Mouse (Mus musculus) kidney, postnatal 0 days (tissue): ENCODE results near the gene Pcnp. TPM values are rescaled to one million over a fixed set of nuclear protein-coding genes. Genes with fewer than 3 reads are reported as not detected.
"Not testable (repeated sequence)": the region's sequence is repeated elsewhere in the genome, so short reads cannot be mapped to it uniquely, and the experiment has no call there.

Experiments
- ATAC-seq: fragments of 200-750 bp; cut with Nextera tagmentation; replicated peaks from 2 replicates; pipeline ENCODE4 v1.8.0; 2017; ENCODE audit warnings: low read depth, moderate number of reproducible peaks, moderate TSS enrichment, moderate library complexity; ENCODE audit not compliant: low FRiP score
- DNase-seq: peaks from one replicate; pipeline ENCODE4 v3.0.0-alpha.2; 2016; ENCODE audit warnings: low spot score
- H3K27ac ChIP-seq: fragments of 300-500 bp; sonication (generic); 2 replicates; pipeline ENCODE4 v1.5.1; 2014; ENCODE audit warnings: mild to moderate bottlenecking
- H3K27me3 ChIP-seq: fragments of 300-500 bp; sonication (generic); 2 replicates; pipeline ENCODE4 v1.6.1; 2014; ENCODE audit warnings: low read length, mixed read lengths; ENCODE audit not compliant: insufficient read depth
- H3K36me3 ChIP-seq: fragments of 300-500 bp; sonication (generic); 2 replicates; pipeline ENCODE4 v1.6.1; 2014; ENCODE audit warnings: low read length, mixed read lengths; ENCODE audit not compliant: insufficient read depth
- H3K4me1 ChIP-seq: fragments of 300-500 bp; sonication (generic); replicated peaks from 2 replicates; pipeline ENCODE4 v1.6.1; 2014; ENCODE audit warnings: antibody characterized with exemption, low read length, mixed read lengths; ENCODE audit not compliant: insufficient read depth
- H3K4me2 ChIP-seq: fragments of 300-500 bp; sonication (generic); 2 replicates; pipeline ENCODE4 v1.6.1; 2014; ENCODE audit warnings: mild to moderate bottlenecking, low read length, moderate library complexity, mixed read lengths
- H3K4me3 ChIP-seq: fragments of 300-500 bp; sonication (generic); replicated peaks from 2 replicates; pipeline ENCODE4 v1.5.1; 2014; ENCODE audit warnings: low read depth, low read length
- H3K9ac ChIP-seq: fragments of 300-500 bp; sonication (generic); 2 replicates; pipeline ENCODE4 v1.6.1; 2014; ENCODE audit warnings: low read depth, low read length
- H3K9me3 ChIP-seq: fragments of 300-500 bp; sonication (generic); replicated peaks from 2 replicates; pipeline ENCODE4 v1.6.1; 2016; ENCODE audit warnings: low read length, inconsistent platforms, mixed read lengths
- CTCF ChIP-seq: IDR thresholded peaks from 2 replicates; pipeline ENCODE4 v1.5.1; 2016; ENCODE audit warnings: antibody characterized with exemption, low read depth, mild to moderate bottlenecking, moderate library complexity
- WGBS: fragments of 180-500 bp; shearing (Covaris S2); extraction: QIAGEN DNeasy Blood & Tissue Kit; methylation state at CpG from one replicate; pipeline ENCODE4 v1.1.7; 2014; 5-methylcytosine and 5-hydroxymethylcytosine counted together
- polyA plus RNA-seq: library from polyadenylated mRNA; unstranded; fragments of >200 nt; fragmentation: Nextera tagmentation; extraction: Ambion mirVana; gene quantifications from 2 replicates; pipeline ENCODE4 v1.2.1, GENCODE M21; 2015

Gene Pcnp
- polyA plus RNA-seq, 1 experiment from 2014 or later, result 201 TPM

DNA sequence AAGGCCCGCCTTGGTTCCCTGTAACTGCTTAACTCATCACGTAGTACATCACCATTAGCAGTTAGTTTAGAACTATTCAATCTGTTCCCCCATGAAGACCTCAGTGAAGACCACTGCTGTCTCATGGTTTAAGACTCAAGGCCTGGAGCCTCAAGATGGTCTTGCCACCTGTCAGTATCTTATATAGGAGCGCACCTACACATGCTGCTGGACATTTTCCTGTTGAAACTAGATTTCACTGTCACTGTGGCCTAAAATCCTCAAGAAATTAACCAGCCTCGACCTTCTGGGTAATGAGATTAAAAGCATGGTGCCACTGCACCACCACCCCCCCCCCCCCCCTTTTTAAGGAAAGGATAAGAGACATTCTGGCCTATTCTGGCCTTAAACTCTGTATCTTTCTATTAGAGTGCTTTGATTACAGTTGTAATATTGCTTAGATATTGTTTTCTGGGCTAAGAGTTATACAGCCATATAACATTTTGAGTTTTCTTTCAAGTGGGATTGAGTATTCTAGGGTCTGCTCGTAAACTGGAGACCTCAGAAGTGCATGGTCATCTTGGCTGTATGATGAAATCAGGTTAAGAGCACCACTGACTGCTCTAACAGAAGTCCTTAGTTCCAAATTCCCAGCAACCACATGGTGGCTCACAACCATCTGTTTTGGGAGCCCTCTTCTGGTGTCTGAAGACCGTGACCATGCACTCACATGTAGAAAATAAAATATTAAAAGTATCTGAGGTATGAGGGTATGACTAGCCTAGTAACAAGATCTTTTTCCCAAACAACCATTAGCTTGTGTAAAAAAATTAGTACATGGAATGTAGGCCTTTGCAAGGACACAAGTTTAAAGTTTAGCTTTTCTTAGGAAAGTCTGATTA, 57.6 kb downstream of the Pcnp start:
- ATAC-seq (no peak), DNase-seq (no peak)
- no peak overlapping the region for H3K4me2 ChIP-seq
- 0 out of 2 replicates have a peak, but pooled peaks cover 2% of the 10 kb centered on the region for H3K4me1 ChIP-seq
- H3K9me3 ChIP-seq, result no peaks in the 10 kb centered on the region
- H3K4me3 ChIP-seq, result no peak overlapping the region
- 0 out of 2 replicates have a peak, but pooled peaks have one; percentile 24 for TF ChIP-seq CTCF
- H3K9ac ChIP-seq, result no peak overlapping the region
- H3K27me3 ChIP-seq, result no peaks in the 10 kb centered on the region
- H3K36me3 ChIP-seq, result peaks cover 21% of the 10 kb centered on the region
- no peak overlapping the region for H3K27ac ChIP-seq
- WGBS, result 77% methylated on average over 6 of the region's 6 CpGs

DNA sequence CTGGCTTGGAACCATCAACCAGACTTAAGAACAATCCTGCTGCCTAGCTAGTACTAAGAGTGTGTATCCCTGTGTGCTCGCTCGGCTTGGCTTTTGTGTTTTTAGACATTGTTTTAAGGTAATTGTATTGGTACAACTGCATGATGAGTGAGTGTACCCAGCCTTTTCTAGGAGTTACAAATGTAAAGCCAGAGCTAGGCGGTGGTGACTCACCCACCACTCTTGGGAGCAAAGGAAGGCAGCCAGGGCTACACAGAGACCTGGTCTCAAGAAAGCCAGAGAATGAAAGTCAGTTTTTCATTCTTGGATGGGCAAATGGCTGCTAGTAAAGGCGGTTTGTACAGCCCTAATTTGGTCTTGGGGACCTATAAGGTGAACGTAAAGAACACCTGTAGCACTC, 59.1 kb downstream of the Pcnp start:
- DNase-seq (no peak), ATAC-seq (no peak)
- no peak for TF ChIP-seq CTCF
- H3K36me3 ChIP-seq, result peaks cover 21% of the 10 kb centered on the region
- H3K9me3 ChIP-seq, result no peaks in the 10 kb centered on the region
- no peak overlapping the region for H3K27ac ChIP-seq
- no peak overlapping the region for H3K4me3 ChIP-seq
- 0 out of 2 replicates have a peak, but pooled peaks cover 2% of the 10 kb centered on the region for H3K4me1 ChIP-seq
- H3K4me2 ChIP-seq, result no peak overlapping the region
- H3K27me3 ChIP-seq, result no peaks in the 10 kb centered on the region
- WGBS, result 93% methylated on average over 5 of the region's 5 CpGs
- H3K9ac ChIP-seq, result no peak overlapping the region

DNA sequence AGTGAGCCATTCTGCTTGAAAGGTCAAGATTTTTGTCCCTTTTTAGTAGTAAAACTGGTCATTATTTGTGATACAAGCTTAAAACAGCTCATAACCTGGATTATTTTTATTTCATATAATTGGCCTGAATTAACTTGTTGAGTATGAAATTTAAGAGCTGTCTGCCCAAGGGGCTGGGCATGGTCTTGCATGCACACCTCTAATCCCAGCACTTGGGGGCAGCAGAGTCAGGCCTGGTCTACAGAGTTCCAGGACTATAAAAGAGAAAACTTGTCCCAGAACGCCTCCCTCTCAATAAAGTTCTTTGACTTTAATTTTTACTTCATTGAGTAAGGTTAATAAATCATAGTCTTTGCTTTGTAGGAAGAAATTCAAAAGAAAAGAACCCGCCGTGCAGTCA, 60.4 kb downstream of the Pcnp start:
- 60% methylated on average over 3 of the region's 3 CpGs for WGBS
- peaks cover 21% of the 10 kb centered on the region for H3K36me3 ChIP-seq
- DNase-seq (peak; percentile 74), ATAC-seq (no peak)
- TF ChIP-seq CTCF, result peak; percentile 69
- no peak overlapping the region for H3K27ac ChIP-seq
- no peak overlapping the region for H3K9ac ChIP-seq
- H3K9me3 ChIP-seq, result no peaks in the 10 kb centered on the region
- 0 out of 2 replicates have a peak, but pooled peaks cover 2% of the 10 kb centered on the region for H3K4me1 ChIP-seq
- no peaks in the 10 kb centered on the region for H3K27me3 ChIP-seq
- H3K4me3 ChIP-seq, result no peak overlapping the region
- no peak overlapping the region for H3K4me2 ChIP-seq

DNA sequence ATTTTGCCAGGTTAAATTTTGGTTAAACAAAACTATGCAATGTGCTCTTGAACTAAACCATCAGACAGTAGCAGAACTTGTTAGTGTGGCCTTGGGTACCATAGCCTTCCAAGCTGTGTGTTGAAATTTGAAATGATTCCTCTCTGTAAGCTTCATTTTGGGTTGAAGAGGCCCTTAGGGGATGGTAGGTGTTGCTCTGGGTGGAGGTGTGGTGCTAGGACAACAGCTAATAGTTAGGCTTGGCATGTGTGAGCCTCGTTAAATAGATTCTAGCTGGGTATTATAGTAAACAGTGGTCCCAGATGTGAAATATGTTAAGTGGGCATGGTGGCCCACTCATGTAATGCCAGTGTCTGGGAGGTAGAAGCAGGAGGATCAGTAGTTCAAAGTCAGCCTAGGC, 62.3 kb downstream of the Pcnp start:
- no peak overlapping the region for H3K27ac ChIP-seq

DNA sequence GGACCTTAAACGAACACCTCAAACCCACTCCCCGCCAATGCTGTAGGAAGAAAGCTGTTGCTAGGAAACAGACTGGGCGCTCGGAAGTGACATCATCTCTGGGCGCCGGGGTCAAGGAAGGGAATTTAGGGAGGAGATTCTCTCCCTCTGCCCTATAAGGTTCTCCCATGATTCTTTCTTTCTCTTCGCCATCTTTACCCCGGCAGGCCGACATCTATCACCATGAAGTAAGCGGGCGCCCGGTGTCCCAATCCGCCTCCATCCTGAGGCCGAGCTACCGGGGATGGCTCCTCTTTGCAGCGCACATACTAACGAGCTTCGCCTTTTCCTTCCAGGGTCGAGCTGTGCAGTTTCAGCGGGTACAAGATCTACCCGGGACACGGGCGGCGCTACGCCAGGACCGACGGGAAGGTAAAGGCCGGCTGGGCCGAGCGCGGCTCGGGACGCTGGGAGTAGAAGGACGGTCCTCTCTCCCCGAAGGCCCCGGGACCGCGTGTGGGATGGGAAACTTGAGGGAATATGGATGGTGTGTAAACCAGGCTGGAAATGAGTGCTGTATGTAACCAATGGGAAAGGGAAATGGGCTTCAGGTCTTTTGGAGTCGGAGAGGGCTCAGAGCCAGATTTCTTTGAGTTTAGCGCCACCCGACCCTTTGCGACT, 63.2 kb downstream of the Pcnp start, which contains the start of gene Rpl24:
Rpl24 (plus strand) TSS at position 64 of the 660 bp plus-strand sequence.
- Histone ChIP-seq H3K27ac (peak within 1 kb of the TSS; percentile 92), H3K4me3 (peak within 1 kb of the TSS; percentile 91), H3K4me1 (no peaks in the 10 kb centered on the region), H3K27me3 (no peaks in the 10 kb centered on the region), H3K4me2 (peak within 1 kb of the TSS; percentile 83), H3K9ac (peak within 1 kb of the TSS; percentile 95), H3K9me3 (no peaks in the 10 kb centered on the region), H3K36me3 (peaks cover 16% of the 10 kb centered on the region)
- ATAC-seq (peak; percentile 93), DNase-seq (peak; percentile 96)
- WGBS, result under 1% methylated on average over 42 of the region's 42 CpGs
- no peak for TF ChIP-seq CTCF

More for the DNA sequence above, 62.3 kb downstream of the Pcnp start:
- H3K9me3 ChIP-seq, result no peaks in the 10 kb centered on the region
- H3K27me3 ChIP-seq, result no peaks in the 10 kb centered on the region
- DNase-seq (no peak), ATAC-seq (no peak)
- peak overlapping the region; percentile 95 for H3K9ac ChIP-seq
- H3K4me2 ChIP-seq, result peak overlapping the region; percentile 83
- TF ChIP-seq CTCF, result no peak
- WGBS, result 8% methylated on average over 1 of the region's 1 CpGs
- H3K4me1 ChIP-seq, result no peaks in the 10 kb centered on the region
- H3K36me3 ChIP-seq, result peaks cover 21% of the 10 kb centered on the region
- H3K4me3 ChIP-seq, result peak overlapping the region; percentile 91

DNA sequence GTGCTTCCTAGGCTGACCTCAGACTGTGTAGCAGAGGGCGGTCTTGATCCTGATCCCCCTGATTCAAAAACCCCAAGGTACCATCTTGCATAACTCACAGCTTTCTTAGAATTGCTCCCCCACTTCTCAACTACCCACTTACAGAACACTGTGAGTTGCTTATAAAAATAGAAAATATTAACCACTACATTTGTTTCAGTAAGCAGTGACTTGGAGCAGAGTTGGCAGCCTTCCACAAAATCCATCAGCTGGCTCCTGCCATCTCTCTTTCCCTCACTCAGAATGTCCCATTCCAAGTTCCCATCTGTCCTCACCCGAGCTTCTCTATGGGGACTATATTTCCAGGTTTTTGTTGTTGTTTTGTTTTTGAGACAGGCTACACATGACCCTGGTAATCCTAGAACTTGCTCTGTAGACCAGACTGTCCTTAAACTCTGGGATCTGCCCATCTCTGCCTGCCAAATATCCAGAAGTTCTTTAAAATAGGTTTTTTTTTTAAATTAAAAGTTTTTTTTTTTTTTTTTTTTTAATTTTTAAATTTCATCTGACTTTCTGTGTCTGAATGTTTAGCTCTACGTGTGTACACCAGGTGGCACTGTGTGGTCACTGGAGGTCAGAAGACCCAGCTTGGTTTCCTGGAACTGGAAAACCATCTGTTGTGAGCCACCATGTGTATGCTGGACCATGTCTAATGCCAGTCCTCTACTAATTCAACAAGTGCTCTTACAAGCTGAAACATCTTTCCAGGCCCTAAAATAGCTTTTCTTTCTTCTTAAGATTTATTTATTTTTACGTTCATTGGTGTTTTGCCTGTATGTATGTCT, 65.2 kb downstream of the Pcnp start:
- Histone ChIP-seq H3K36me3 (no peaks in the 10 kb centered on the region), H3K4me3 (no peak overlapping the region), H3K4me1 (no peaks in the 10 kb centered on the region), H3K9ac (no peak overlapping the region), H3K27me3 (no peaks in the 10 kb centered on the region), H3K9me3 (no peaks in the 10 kb centered on the region), H3K27ac (no peak overlapping the region), H3K4me2 (no peak overlapping the region)
- DNase-seq (peak; percentile 61), ATAC-seq (no peak)
- TF ChIP-seq CTCF, result peak; percentile 64
- WGBS, result 59% methylated on average over 4 of the region's 4 CpGs

DNA sequence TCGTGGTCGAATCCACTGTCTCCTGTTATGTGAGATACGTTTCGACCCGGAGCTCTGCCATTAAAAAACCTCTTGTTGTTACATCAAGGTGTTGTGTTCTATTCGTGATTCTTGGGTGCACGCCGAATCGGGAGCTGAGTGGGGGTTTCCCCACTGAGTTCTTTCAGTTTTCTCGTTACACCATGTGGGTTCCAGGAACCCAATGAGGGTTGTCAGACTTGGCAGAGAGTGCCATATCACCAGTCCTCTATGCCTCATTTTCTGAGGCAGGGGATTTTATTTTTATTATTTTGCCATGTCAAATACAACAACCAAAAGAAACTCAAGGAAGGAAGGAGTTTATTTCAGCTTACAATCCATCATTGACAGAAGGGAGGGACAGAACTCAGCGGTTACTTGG, 66.5 kb downstream of the Pcnp start:
- ATAC-seq, H3K27ac ChIP-seq, H3K4me3 ChIP-seq, H3K9me3 ChIP-seq, H3K27me3 ChIP-seq, H3K4me2 ChIP-seq, H3K4me1 ChIP-seq, DNase-seq, H3K9ac ChIP-seq, H3K36me3 ChIP-seq: not testable (repeated sequence)
- WGBS, result 83% methylated on average over 6 of the region's 11 CpGs
